Mouse (Mus musculus): ENCODE measurements around the gene Large1. TPM values are rescaled to one million over a fixed set of nuclear protein-coding genes. Genes with fewer than 3 reads are reported as not detected.
"Not testable (repeated sequence)": the region's sequence is repeated elsewhere in the genome, so short reads cannot be mapped to it uniquely, and the experiment has no call there.

Gene Large1
- total RNA-seq (2014; fragmentation: Nextera tagmentation) (1.5 TPM in 2 replicates), total RNA-seq (2017) (0.66 and 0.88 TPM in 2 replicates)

- ATAC-seq (replicated peaks; ENCODE audit: low FRiP score, low TSS enrichment, poor library complexity, severe bottlenecking): peak; percentile 99
Observed at GRCm38 (mm10) chr8:73353108-73353793, at the start of gene Large1. Large1 (minus strand) TSS chr8:73353540.

GRCm38 (mm10) chr8:73400343-73400742 lies 47.0 kb upstream of the Large1 start:
- no peak for ATAC-seq (replicated peaks; ENCODE audit: low FRiP score, low TSS enrichment, poor library complexity, severe bottlenecking)

- ATAC-seq (replicated peaks; ENCODE audit: low FRiP score, low TSS enrichment, poor library complexity, severe bottlenecking): not testable (repeated sequence)
Observed at GRCm38 (mm10) chr8:73373001-73373400, 19.7 kb upstream of the Large1 start.

- ATAC-seq (replicated peaks; ENCODE audit: low FRiP score, low TSS enrichment, poor library complexity, severe bottlenecking): no peak
Observed at GRCm38 (mm10) chr8:73355979-73356378, 2.6 kb upstream of the Large1 start.

- 0 out of 2 replicates have a peak, but pooled peaks have one; percentile 19 for ATAC-seq (replicated peaks; ENCODE audit: low FRiP score, low TSS enrichment, poor library complexity, severe bottlenecking)
Observed at GRCm38 (mm10) chr8:73354201-73354881, 1.0 kb upstream of the Large1 start.

GRCm38 (mm10) chr8:73353794-73354179 lies 447 bp upstream of the Large1 start:
- ATAC-seq (replicated peaks; ENCODE audit: low FRiP score, low TSS enrichment, poor library complexity, severe bottlenecking): no peak

- ATAC-seq (replicated peaks; ENCODE audit: low FRiP score, low TSS enrichment, poor library complexity, severe bottlenecking): no peak
Observed at GRCm38 (mm10) chr8:73352301-73353107, 836 bp downstream of the Large1 start.

GRCm38 (mm10) chr8:73350366-73350765 lies 3.0 kb downstream of the Large1 start:
- no peak for ATAC-seq (replicated peaks; ENCODE audit: low FRiP score, low TSS enrichment, poor library complexity, severe bottlenecking)

- no peak for ATAC-seq (replicated peaks; ENCODE audit: low FRiP score, low TSS enrichment, poor library complexity, severe bottlenecking)
Observed at GRCm38 (mm10) chr8:73342761-73343395, 10.5 kb downstream of the Large1 start.

- ATAC-seq (replicated peaks; ENCODE audit: low FRiP score, low TSS enrichment, poor library complexity, severe bottlenecking): no peak
Observed at GRCm38 (mm10) chr8:73336845-73337244, 16.5 kb downstream of the Large1 start.

GRCm38 (mm10) chr8:73329131-73329530 lies 24.2 kb downstream of the Large1 start:
- ATAC-seq (replicated peaks; ENCODE audit: low FRiP score, low TSS enrichment, poor library complexity, severe bottlenecking): no peak

GRCm38 (mm10) chr8:73328056-73328455 lies 25.3 kb downstream of the Large1 start:
- no peak for ATAC-seq (replicated peaks; ENCODE audit: low FRiP score, low TSS enrichment, poor library complexity, severe bottlenecking)

- no peak for ATAC-seq (replicated peaks; ENCODE audit: low FRiP score, low TSS enrichment, poor library complexity, severe bottlenecking)
Observed at GRCm38 (mm10) chr8:73324667-73325066, 28.7 kb downstream of the Large1 start.

GRCm38 (mm10) chr8:73323591-73323990 lies 29.7 kb downstream of the Large1 start:
- no peak for ATAC-seq (replicated peaks; ENCODE audit: low FRiP score, low TSS enrichment, poor library complexity, severe bottlenecking)

- ATAC-seq (replicated peaks; ENCODE audit: low FRiP score, low TSS enrichment, poor library complexity, severe bottlenecking): peak; percentile 100
Observed at GRCm38 (mm10) chr8:73319500-73319899, 33.8 kb downstream of the Large1 start.

- ATAC-seq (replicated peaks; ENCODE audit: low FRiP score, low TSS enrichment, poor library complexity, severe bottlenecking): no peak
Observed at GRCm38 (mm10) chr8:73313911-73314310, 39.4 kb downstream of the Large1 start.

- ATAC-seq (replicated peaks; ENCODE audit: low FRiP score, low TSS enrichment, poor library complexity, severe bottlenecking): no peak
Observed at GRCm38 (mm10) chr8:73312714-73313607, 40.4 kb downstream of the Large1 start.

- no peak for ATAC-seq (replicated peaks; ENCODE audit: low FRiP score, low TSS enrichment, poor library complexity, severe bottlenecking)
Observed at GRCm38 (mm10) chr8:73310471-73310870, 42.9 kb downstream of the Large1 start.

GRCm38 (mm10) chr8:73310036-73310435 lies 43.3 kb downstream of the Large1 start:
- ATAC-seq (replicated peaks; ENCODE audit: low FRiP score, low TSS enrichment, poor library complexity, severe bottlenecking): no peak

Data from megakaryocyte-erythroid progenitor cell, adult 5-6 weeks (primary cell).